Mouse (Mus musculus) liver, embryonic 14.5 days (tissue): Measurements from ENCODE around the gene Mdga2. TPM values are rescaled to one million over a fixed set of nuclear protein-coding genes. Genes with fewer than 3 reads are reported as not detected.

Experiments used
- ATAC-seq: fragments of 200-750 bp; cut with Nextera tagmentation; 2 replicates; pipeline ENCODE4 v1.8.0; 2017; ENCODE audit warnings: moderate number of reproducible peaks, mild to moderate bottlenecking, moderate library complexity; ENCODE audit not compliant: insufficient read depth
- DNase-seq, 3 experiments: peaks; one replicate each; pipeline ENCODE4 v3.0.0-alpha.2; 2012 to 2013; ENCODE audit warnings: low read depth in 3 of 3, low spot score in 3 of 3
- H3K27ac ChIP-seq: fragments of 300-500 bp; sonication (generic); 2 replicates; pipeline ENCODE4 v1.5.1; 2014; ENCODE audit warnings: moderate library complexity, mild to moderate bottlenecking, control low read depth, inconsistent platforms
- H3K27me3 ChIP-seq: fragments of 300-500 bp; sonication (generic); 2 replicates; pipeline ENCODE4 v1.6.1; 2014; ENCODE audit warnings: mild to moderate bottlenecking, low read length, moderate library complexity; ENCODE audit not compliant: control insufficient read depth, insufficient read depth
- H3K36me3 ChIP-seq: fragments of 300-500 bp; sonication (generic); replicated peaks from 2 replicates; pipeline ENCODE4 v1.6.1; 2014; ENCODE audit warnings: low read depth; ENCODE audit not compliant: control insufficient read depth, insufficient read depth
- H3K4me1 ChIP-seq, 2 experiments: fragments of 200-500 bp in 1 of 2; fragments of 300-500 bp in 1 of 2; sonication (generic) in 1 of 2; replicated peaks; 2 replicates each; pipeline ENCODE4 v1.6.1; 2012 to 2014; ENCODE audit warnings: antibody characterized with exemption in 1 of 2, inconsistent platforms in 1 of 2, low read length in 1 of 2; ENCODE audit not compliant: control insufficient read depth in 2 of 2, insufficient read depth in 2 of 2
- H3K4me2 ChIP-seq: fragments of 300-500 bp; sonication (generic); 2 replicates; pipeline ENCODE4 v1.6.1; 2014; ENCODE audit warnings: low read depth, mild to moderate bottlenecking, control low read depth, moderate library complexity
- H3K4me3 ChIP-seq, 2 experiments: fragments of 200-500 bp in 1 of 2; fragments of 300-500 bp in 1 of 2; sonication (generic) in 1 of 2; 2 replicates each; pipeline ENCODE4 v1.5.1; 2012 to 2014; ENCODE audit warnings: low read depth in 2 of 2, low read length in 2 of 2, mild to moderate bottlenecking in 2 of 2, control low read depth in 1 of 2, inconsistent platforms in 1 of 2, moderate library complexity in 1 of 2; ENCODE audit not compliant: insufficient read depth in 1 of 2
- H3K9ac ChIP-seq: fragments of 300-500 bp; sonication (generic); replicated peaks from 2 replicates; pipeline ENCODE4 v1.6.1; 2014; ENCODE audit warnings: mild to moderate bottlenecking, control low read depth, moderate library complexity
- H3K9me3 ChIP-seq: fragments of 300-500 bp; sonication (generic); 2 replicates; pipeline ENCODE4 v1.6.1; 2016; ENCODE audit warnings: low read length, mixed read lengths; ENCODE audit not compliant: control insufficient read depth
- CTCF ChIP-seq: IDR thresholded peaks from 2 replicates; pipeline ENCODE4 v1.5.1; 2016; ENCODE audit warnings: antibody characterized with exemption, low read depth, control low read depth
- EP300 ChIP-seq: IDR thresholded peaks from 2 replicates; pipeline ENCODE4 v1.6.1; 2016; ENCODE audit warnings: antibody characterized with exemption, low read depth
- WGBS: fragments of 180-500 bp; shearing (Covaris S2); extraction: QIAGEN DNeasy Blood & Tissue Kit; methylation state at CpG from one replicate; pipeline ENCODE4 v1.1.7; 2014; ENCODE audit not compliant: insufficient replicate concordance; 5-methylcytosine and 5-hydroxymethylcytosine counted together
- polyA plus RNA-seq, 2 experiments: library from polyadenylated mRNA; depleted of rRNA in 1 of 2; stranded (reverse) in 1 of 2; unstranded in 1 of 2; fragments of >200 nt; fragmentation: Nextera tagmentation in 1 of 2; extraction: Ambion mirVana in 1 of 2; gene quantifications; 2 replicates each; pipeline versions ENCODE4 v1.2.1 to v1.2.3; 2012 to 2014

The Mdga2 gene
- polyA plus RNA-seq, 2 experiments = 0.02 TPM; not detected in 1

DNA sequence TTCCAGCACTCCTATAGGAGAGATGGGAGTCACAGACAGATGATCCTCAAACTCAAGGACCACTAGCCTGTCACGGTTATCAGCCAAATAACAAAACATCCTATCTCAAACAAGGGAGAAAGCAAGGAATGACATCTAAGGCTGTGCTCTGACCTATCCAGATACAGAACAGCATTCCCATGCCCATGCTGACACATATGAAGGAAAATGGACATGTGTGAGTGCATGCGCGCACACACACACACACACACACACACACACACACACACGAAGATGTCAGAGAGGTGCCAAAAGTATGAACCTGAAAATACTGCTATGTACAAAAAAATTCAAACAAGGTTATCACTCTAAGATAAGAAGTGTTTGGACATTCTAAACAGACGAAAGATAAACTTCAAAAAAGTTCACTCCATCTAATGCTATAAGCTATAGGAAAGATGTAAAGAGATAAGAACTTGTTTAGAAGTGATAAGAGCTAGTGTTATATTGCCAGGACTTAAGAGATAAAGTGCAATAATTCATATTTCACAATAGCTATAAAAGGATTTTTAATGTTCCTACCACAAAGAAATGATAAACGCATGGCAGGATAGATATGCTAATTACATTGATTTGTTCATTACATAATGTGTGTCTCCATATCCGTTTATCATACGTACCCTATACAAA is 65.6 kb downstream of the Mdga2 start:
- DNase-seq = no peak
- Histone ChIP-seq H3K36me3 (no peaks in the 10 kb centered on the region), H3K27me3 (no peaks in the 10 kb centered on the region), H3K9ac (no peak overlapping the region), H3K27ac (no peak overlapping the region), H3K4me2 (no peak overlapping the region), H3K9me3 (no peaks in the 10 kb centered on the region), H3K4me3 (no peak overlapping the region), H3K4me1 (no peaks in the 10 kb centered on the region)
- no peak for ATAC-seq
- WGBS = 72% methylated on average over 8 of the region's 8 CpGs
- no peak for TF ChIP-seq CTCF
- TF ChIP-seq EP300 = no peak

DNA sequence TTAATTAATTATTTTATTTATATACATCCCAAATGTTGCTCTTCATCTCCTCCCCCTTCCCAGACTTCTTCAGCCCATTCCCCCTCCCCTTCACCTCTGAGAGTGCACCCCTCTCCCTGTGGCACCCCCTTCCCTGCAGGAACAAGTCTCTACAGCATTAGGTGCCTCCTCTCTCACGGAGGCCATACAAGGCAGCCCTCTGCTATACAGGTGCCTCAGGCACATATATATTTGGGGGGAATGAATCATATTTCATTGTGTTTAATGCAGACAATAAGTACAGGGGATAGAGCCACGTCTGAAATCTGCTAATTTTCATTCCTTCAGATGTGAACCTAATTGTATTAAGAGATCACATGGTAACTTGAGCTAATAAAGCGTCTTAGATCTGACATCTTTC is 69.3 kb downstream of the Mdga2 start:
- Histone ChIP-seq H3K4me1 (no peaks in the 10 kb centered on the region), H3K27ac (no peak overlapping the region), H3K36me3 (no peaks in the 10 kb centered on the region), H3K9ac (no peak overlapping the region), H3K4me2 (no peak overlapping the region), H3K27me3 (no peaks in the 10 kb centered on the region), H3K4me3 (no peak overlapping the region), H3K9me3 (no peaks in the 10 kb centered on the region)
- no peak for DNase-seq
- whole genome bisulfite sequencing = 32% methylated on average over 3 of the region's 3 CpGs
- ATAC-seq = no peak
- TF ChIP-seq EP300 (no peak), CTCF (no peak)

DNA sequence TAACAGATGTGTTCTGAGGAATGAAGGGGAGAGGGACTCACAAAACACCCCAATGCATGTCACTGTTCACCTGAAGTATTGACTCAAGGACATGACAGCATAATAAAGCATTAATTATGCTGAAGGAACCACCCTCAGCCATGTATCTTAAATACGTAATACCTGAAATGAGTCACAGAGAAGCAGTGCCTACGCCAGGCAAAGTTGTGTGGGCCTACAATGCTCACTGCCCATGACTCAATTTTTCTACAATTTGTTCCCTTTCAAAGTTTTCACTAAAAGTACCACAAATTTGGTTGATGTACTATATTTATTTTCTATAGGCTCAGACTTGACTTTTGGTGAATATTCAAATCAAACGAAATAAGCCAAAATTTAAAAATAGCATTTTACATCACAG is 80.7 kb downstream of the Mdga2 start:
- no peak for ATAC-seq
- Histone ChIP-seq H3K36me3 (no peaks in the 10 kb centered on the region), H3K4me2 (no peak overlapping the region), H3K9me3 (no peaks in the 10 kb centered on the region), H3K9ac (no peak overlapping the region), H3K27ac (no peak overlapping the region), H3K4me3 (no peak overlapping the region), H3K27me3 (no peaks in the 10 kb centered on the region), H3K4me1 (no peaks in the 10 kb centered on the region)
- TF ChIP-seq EP300 (no peak), CTCF (no peak)
- WGBS = 64% methylated on average over 3 of the region's 3 CpGs
- DNase-seq = no peak

DNA sequence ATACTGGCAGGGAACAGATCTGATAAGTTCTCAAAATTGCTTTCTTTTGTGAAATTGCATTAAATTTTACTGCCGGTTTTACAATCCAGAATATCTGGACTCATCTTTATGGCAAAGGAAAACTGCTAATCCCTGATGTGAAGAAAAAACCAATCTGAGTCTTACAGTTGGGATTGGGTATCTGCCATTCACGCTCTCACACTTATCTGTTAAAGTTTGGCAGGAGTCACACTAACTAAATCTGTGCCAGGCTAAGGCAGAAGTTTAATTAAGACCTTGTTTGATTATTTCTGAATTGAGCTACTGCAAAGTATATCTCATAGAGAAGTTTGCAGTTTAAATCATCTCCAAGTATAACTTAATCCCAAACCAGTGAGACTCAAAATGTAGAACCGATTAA is 82.2 kb downstream of the Mdga2 start:
- WGBS = 65% methylated on average over 3 of the region's 3 CpGs
- H3K9me3 ChIP-seq = no peaks in the 10 kb centered on the region
- no peaks in the 10 kb centered on the region for H3K4me1 ChIP-seq
- ATAC-seq (no peak), DNase-seq (no peak)
- H3K27ac ChIP-seq = no peak overlapping the region
- H3K9ac ChIP-seq = no peak overlapping the region
- no peak overlapping the region for H3K4me2 ChIP-seq
- no peaks in the 10 kb centered on the region for H3K27me3 ChIP-seq
- TF ChIP-seq CTCF (no peak), EP300 (no peak)
- H3K4me3 ChIP-seq = no peak overlapping the region
- H3K36me3 ChIP-seq = no peaks in the 10 kb centered on the region

DNA sequence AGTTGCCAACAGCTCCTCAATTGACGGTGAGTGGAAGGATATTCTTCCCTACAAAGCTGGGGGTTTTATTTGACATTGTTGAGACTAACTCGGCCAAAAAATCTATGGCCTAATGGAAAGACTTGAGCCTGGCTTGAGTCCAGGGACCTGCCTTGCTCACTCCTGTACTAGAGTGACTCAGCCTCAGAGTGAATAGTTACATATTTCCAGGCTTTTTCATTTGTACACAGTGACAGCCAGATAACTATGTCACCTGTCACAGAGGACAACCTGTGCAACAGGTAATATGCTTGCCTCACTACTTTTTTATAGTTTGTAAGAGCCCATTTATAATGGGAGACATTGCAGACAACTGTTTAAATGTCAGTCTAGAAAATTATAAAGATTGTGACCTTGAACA is 94.9 kb downstream of the Mdga2 start:
- H3K27me3 ChIP-seq = no peaks in the 10 kb centered on the region
- no peak for DNase-seq
- no peak for ATAC-seq
- H3K4me3 ChIP-seq = no peak overlapping the region
- no peak overlapping the region for H3K9ac ChIP-seq
- no peaks in the 10 kb centered on the region for H3K9me3 ChIP-seq
- TF ChIP-seq CTCF (no peak), EP300 (no peak)
- H3K36me3 ChIP-seq = no peaks in the 10 kb centered on the region
- no peaks in the 10 kb centered on the region for H3K4me1 ChIP-seq
- no peak overlapping the region for H3K4me2 ChIP-seq
- 52% methylated on average over 2 of the region's 2 CpGs for WGBS
- no peak overlapping the region for H3K27ac ChIP-seq
